Mouse (Mus musculus) kidney, adult 9 months (tissue): ENCODE measurements around the gene Cyp2u1.
A peak's percentile ranks its signal among the peaks of the same experiment; 100 is the strongest.

ENCODE experiments used
- DNase-seq: peaks from one replicate; pipeline ENCODE4 v3.0.0; 2022

Gene Cyp2u1

DNA sequence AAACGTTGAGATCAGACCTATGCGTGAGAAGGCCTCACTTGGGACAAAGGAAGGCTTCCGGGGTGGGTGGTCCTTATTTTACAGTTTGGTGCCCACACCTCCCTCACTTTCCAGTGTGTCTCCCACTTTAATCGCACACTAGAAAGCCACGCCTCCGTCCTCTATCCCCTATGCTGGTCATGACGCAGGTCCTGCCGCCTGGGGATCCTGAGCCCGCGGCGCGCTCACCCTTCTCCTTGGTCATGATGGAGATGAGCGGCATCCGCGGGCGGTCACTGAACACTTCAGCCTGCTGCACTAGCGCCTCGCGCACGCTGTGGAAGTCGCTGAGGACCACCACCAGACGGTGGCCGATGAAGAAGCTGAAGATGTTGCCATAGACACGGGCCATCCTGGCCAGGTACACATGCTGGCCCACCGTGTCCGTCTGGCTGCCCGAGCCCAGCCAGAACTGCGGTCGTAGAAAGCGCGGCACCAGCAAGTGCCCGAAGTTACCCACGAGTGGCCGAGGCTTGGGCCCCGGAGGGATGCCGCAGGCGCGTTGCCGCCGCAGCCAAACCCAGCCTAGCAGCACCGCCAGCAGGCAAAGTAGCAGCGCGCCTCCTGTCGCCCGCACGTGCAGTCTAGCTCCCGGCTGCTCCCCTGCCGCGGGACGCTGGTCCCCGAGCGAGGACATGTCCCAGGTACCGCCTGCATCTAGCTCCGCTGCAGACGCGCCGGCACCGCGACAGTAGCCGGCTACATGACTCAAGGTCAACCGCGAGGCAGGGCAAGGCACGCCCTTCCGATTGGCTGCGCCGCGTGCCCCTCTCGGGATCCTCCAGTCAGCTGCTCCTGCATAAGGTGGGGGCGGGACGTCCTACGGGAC lies at the start of gene Cyp2u1:
Cyp2u1 (minus strand) TSS at position 776 of the 868 bp plus-strand sequence.
- DNase-seq = peak; percentile 92

DNA sequence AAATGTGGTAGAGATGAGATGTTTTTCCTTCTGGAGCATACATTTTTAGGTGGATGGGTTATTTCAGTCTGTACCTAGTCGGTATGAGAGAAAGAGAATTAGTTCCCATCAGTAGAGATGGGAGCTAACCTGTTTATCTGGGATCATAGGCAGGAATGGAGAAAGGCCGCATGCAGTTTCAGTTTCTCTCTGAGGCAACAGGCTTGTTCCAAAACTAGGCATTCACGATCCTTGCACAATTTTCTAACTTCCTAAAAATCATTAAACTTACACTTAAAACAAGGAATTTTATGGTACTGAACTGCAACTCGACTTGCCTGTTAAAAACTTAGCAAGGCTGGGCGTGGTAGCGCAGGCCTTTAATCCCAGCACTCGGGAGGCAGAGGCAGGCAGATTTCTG lies 47.5 kb upstream of the Cyp2u1 start:
- DNase-seq = no peak

- no peak for DNase-seq
Measured at GRCm38 (mm10) chr3:131349013-131349412, 46.0 kb upstream of the Cyp2u1 start.

GRCm38 (mm10) chr3:131348579-131348950 lies 45.5 kb upstream of the Cyp2u1 start:
- DNase-seq = no peak

DNA sequence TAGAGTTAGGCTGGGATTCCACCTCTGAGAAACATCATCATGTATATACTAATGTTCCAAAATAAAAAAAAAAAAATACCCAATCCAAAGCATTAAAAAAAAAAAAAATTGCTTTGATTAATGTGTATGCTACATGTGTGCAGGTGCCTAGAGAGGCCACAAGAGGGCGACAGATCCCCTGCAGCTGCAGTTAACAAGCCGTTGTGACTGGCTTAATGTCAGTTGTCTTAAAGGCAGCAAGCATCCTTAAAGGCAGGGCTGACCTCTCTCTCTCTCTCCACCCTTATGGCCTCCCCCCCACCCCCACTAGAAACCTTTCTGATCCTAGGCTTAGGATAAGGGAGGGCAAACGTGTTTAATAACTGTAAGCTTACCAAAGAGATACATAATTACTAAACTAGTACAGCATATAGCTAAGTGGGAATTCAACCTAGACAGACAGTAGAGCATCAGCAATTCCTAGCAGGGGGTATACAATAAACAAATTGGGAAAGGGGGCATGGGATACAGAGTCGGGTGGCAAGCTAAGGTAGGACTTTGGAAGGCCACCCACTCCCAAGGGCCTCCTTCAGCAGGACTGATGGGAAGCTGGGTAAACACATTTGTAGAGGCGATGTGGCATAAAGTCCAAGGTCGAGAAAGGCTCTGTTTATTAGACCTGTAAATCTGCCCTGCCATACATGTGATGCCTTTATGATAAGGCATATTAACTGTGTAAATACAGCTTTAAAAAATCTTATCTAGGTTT lies 45.0 kb upstream of the Cyp2u1 start:
- DNase-seq = peak; percentile 70

- DNase-seq = no peak
Measured at GRCm38 (mm10) chr3:131345903-131346302, 42.9 kb upstream of the Cyp2u1 start.

- DNase-seq = no peak
Measured at GRCm38 (mm10) chr3:131343311-131343710, 40.3 kb upstream of the Cyp2u1 start.

- no peak for DNase-seq
Measured at GRCm38 (mm10) chr3:131340885-131341284, 37.9 kb upstream of the Cyp2u1 start.

DNA sequence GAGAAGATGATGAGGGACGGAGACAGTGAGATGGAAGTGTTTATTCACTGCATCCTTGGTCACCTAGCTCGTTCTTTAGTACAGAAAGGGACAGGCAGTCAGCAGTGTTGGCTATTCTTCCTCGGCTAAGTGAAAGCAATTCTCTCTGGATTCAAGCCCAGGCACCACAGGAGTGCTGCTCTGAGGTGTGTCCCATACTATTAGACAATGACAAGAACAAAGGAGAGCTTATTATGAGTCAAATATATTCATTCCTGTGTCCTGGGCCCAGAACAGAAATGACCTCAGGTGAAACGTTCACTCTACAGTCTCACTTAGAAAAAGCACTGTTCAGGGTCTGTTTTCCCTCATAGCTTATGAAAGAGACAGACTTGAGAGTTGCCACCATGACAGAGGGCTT lies 36.3 kb upstream of the Cyp2u1 start:
- no peak for DNase-seq

DNA sequence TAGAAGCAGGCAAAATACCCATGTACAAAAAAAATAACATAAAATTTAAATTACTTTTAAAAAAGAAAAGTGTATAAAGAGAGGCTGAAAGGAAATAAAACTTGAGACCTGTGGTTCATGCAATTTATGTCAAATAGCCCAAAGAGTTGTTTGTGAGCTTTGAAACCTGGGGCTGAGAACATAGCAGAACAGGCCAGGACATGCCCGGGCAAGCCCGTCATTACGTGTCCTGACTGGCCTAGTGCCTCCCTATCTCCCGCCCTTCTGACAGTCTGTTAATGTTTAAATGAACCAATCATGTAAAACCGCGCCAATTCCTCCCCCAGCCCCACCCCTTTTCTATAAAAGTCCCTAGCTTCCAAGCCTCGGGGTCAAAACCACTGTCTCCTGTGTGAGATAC lies 34.7 kb upstream of the Cyp2u1 start:
- peak; percentile 76 for DNase-seq

DNA sequence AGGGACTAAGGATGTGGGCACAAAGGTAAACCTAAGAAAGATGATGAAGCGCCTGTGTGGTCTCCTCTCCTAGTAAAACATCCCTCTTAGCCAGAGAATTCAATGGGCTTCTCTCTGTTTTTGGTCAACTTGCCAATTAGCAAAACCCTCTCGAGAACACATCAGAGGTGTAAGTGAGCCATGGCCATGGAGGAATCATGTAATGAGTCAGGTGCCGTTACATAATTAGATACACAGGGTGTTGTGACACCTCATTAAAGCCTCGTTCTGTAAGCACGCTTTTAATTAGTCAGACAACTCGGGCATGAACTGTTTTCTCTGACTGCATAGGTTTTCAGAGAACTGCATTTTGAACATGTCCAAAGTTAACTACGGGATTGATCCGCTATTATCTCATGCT lies 33.6 kb upstream of the Cyp2u1 start:
- DNase-seq = no peak

GRCm38 (mm10) chr3:131335117-131335547 lies 32.1 kb upstream of the Cyp2u1 start:
- DNase-seq = no peak

DNA sequence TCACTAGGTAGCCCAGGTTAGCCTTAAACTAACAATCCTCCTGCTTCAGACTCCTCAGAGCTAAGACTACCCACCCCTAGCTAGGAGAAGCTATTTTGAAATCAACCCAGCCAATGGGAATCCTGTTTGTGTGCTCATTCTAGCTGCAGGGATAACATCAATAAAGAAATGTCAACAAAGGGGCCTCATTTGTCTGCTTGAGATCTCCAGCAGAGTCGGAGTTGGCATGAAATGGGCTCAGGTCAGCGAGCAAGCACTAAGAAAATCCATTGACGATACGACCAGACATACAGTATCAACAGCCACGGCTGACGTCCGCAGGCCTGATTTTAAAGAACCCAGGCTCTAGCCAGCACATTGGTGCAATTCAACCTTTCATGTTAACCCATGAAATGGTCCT lies 24.2 kb upstream of the Cyp2u1 start:
- no peak for DNase-seq

DNA sequence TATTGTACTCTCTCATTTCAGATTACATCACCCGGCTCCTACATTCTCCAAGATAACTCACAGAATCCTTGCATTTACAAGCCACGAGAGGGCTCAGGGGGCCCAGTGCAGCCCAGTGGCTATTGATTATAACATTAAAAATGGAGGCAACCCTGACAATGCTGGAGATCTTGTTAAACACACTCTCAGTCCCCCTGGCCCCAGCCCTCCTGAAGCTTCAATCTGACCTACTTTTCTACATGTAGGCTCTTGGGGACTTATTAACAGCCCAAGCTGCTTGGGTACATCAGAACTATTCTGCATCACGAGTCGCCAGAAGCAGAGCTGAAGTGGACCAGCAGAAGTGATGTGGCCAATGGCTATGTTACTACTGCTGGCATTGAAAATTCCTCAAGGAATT lies 23.6 kb upstream of the Cyp2u1 start:
- DNase-seq = no peak

DNA sequence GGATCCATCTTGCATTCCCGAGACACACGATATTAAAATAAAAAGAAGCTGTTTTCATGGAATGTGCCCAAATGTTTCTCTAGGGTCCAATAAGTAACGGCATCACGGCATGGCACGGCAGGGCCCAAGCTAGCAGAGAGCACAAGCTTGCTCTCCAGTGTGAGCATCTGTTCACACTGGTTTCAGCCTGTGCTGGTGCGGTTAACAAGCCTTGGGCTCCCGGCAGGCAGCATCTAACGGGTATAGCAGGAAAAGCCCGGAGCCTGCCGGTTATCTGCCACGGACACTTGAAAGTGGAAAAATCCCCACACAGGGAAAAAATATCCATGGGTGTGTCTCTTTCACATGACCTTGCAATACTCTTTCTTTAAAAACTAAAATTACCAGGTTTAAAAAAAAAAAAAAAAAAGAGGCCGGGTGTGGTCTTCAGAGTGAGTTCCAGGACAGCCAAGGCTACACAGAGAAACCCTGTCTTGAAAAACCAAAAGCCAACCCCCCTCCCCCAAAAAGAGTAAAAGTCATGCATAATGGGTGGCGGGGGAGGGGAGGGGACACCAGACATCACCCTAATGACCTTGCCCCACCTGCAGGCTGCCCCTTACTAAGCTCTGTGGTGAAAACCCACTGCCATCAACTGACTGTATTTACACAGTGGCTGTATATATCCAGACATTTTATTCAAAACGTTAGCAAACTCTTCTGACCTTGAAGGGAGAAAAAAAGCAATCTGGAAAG lies 19.2 kb upstream of the Cyp2u1 start:
- DNase-seq = no peak

DNA sequence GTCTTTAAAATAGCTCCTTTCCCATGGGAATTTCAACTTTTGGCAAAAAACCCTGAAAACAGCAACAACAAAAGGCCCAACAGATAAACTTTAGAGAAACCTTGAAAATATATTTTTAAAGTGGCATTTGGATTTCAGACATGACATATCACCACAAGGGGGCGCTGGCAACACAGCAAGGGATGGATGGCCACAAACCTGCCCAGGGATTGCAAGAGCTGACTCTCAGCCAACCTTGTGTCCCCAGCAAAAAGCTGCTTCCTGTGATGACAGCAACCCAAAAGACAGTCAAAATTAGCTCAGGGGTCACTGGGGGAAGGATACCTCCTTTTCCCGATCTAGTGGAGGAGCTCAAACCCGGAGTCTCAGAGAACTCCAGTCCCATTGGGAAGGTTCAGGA lies 17.2 kb upstream of the Cyp2u1 start:
- peak; percentile 86 for DNase-seq

- no peak for DNase-seq
Measured at GRCm38 (mm10) chr3:131318211-131318610, 15.2 kb upstream of the Cyp2u1 start.

DNA sequence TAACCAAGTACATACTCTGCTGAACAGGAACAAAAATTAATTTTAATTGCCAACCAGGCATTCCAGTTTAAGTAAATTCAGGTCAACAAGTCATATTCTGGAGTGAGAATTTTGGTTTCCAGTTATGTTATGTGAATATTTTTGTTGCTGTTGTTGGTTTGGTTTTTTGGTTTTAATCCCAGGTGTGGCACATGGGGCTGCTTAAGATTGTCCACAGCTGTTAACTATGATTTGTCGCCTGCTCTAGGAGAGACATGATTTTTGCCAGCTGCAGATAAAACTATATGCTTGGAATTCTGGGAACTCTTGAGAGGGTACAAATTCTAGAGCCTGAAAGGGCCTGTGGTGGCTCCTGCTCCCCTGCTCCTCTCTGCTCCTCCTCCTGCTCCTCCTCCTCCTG lies 14.1 kb upstream of the Cyp2u1 start:
- no peak for DNase-seq

DNA sequence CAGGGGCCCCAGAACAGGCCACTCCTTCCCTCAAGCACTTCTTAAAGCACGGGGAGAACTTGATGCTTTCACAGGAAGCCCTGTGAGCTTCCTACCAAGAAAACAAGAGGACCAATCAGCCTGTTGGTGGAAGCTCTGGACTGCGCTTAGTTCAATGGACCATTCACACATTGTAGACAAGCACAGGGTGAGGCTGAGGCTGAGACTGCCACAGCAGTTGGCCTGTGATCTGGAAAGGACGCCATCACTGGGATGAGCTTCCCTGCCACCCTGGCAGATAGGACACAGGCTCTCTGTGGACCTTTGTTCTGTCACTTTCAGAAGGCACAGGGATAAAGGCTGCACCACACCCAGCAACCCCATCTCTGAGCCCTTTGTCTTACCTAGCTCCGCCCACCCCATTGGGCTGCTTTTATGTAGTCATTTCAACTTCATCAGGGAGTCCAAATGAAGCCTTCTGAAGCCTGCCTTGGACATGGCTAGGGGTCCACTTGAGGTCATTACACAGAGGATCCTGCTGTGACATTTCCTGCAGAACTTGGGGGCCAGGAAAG lies 13.0 kb upstream of the Cyp2u1 start:
- DNase-seq = no peak

- DNase-seq = no peak
Measured at GRCm38 (mm10) chr3:131312340-131312739, 9.3 kb upstream of the Cyp2u1 start.

- no peak for DNase-seq
Measured at GRCm38 (mm10) chr3:131310572-131310971, 7.5 kb upstream of the Cyp2u1 start.

- no peak for DNase-seq
Measured at GRCm38 (mm10) chr3:131307811-131308210, 4.8 kb upstream of the Cyp2u1 start.

GRCm38 (mm10) chr3:131306255-131306654 lies 3.2 kb upstream of the Cyp2u1 start:
- no peak for DNase-seq
